Mouse (Mus musculus): ENCODE measurements around the gene Wasf2. TPM values are rescaled to one million over a fixed set of nuclear protein-coding genes. Genes with fewer than 3 reads are reported as not detected.

Gene Wasf2
- total and polyA plus RNA-seq, 3 experiments, result 34.6 to 83.8 (median 77.5) TPM

DNA sequence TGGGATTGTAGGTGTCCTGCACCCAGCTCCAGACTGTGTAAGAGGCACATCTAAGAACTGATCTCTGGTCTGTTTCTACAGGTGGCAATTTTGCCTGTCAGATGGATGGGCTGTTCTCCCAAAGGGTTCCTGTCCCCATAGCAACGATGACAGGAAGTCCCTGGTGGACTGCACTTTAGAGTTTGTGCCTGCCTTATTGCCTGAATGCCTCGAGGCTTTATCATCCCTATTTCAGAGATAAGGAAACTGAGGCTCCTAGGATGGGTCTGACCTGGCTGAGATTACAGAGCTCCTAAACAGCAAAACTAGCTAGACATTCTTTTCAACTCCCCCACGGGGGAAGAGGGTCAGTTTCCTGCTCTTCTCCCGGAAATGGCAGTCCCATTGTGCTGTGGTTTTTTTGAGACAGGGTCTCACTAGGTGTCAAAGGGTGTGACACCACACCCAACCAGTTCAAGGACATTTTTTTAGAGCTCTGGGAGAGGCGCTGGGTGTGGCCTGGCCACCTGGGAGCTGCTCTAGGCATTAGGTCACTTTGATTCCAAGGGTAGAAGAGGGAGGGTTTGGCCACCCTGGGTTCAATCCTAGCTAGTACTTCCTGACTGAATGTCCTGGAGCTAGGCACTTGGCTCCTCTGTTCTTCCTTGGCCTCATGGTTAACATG, 8.2 kb upstream of the Wasf2 start:
- peak overlapping the region; percentile 54 for H3K27ac ChIP-seq
- TF ChIP-seq EP300 (IDR thresholded peaks at IDR 0.05; ENCODE audit: insufficient read depth, low read depth, low read length) (peak; percentile 42; the same call in 1 of the 2 replicates), POLR2A (IDR thresholded peaks at IDR 0.05; ENCODE audit: insufficient read depth, low read depth, low read length) (no peak), CTCF (IDR thresholded peaks at IDR 0.05) (no peak)
- H3K4me3 ChIP-seq, result no peak overlapping the region
- DNase-seq, result peak in 1 of 2 experiments; percentile 47
- H3K4me1 ChIP-seq (ENCODE audit: control insufficient read depth, insufficient read depth, low read length), result peaks cover 12% of the 10 kb centered on the region
- WGBS, result 27% methylated on average over 5 of the region's 5 CpGs
- H3K27me3 ChIP-seq (ENCODE audit: control insufficient read depth, insufficient read depth, low read length), result no peaks in the 10 kb centered on the region
- no peaks in the 10 kb centered on the region for H3K79me2 ChIP-seq (replicated peaks; ENCODE audit: control insufficient read depth, insufficient read depth, low read length)
- intact Hi-C loops (cut with DNase I), result no loop called here
- peaks cover 2% of the 10 kb centered on the region; the same call in 1 of the 2 replicates for H3K36me3 ChIP-seq (ENCODE audit: control insufficient read depth, insufficient read depth, low read length)
- no peak overlapping the region for H3K9ac ChIP-seq (ENCODE audit: low read depth, low read length)

DNA sequence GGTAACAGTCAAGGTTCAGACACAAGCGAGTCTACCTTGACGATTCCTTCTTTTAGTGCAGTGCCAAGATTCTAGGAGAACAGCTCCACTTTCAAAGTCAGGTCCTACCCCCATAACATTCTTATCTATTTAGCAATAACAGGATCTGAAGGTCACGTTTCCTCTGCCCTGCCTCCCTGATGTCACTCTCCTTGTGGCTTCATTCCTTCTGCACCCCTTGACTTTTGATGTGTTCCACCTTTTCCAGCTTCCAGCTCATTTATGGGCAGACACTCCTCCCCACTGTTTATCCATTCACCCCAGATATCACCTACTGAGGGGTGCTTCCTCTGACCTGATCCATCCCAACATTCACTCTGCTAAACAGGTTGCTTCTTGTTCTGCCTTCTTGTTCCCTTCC, 3.2 kb upstream of the Wasf2 start:
- Histone ChIP-seq H3K4me1 (ENCODE audit: control insufficient read depth, insufficient read depth, low read length) (peaks cover 7% of the 10 kb centered on the region), H3K9ac (ENCODE audit: low read depth, low read length) (no peak overlapping the region), H3K79me2 (replicated peaks; ENCODE audit: control insufficient read depth, insufficient read depth, low read length) (peaks cover 4% of the 10 kb centered on the region), H3K27me3 (ENCODE audit: control insufficient read depth, insufficient read depth, low read length) (no peaks in the 10 kb centered on the region), H3K4me3 (no peak overlapping the region), H3K27ac (no peak overlapping the region), H3K36me3 (ENCODE audit: control insufficient read depth, insufficient read depth, low read length) (peaks cover 2% of the 10 kb centered on the region; the same call in 1 of the 2 replicates)
- 47% methylated on average over 3 of the region's 3 CpGs for WGBS
- intact Hi-C loops (cut with DNase I), result no loop called here
- TF ChIP-seq CTCF (IDR thresholded peaks at IDR 0.05) (no peak), POLR2A (IDR thresholded peaks at IDR 0.05; ENCODE audit: insufficient read depth, low read depth, low read length) (no peak), EP300 (IDR thresholded peaks at IDR 0.05; ENCODE audit: insufficient read depth, low read depth, low read length) (no peak)
- DNase-seq, result no peak

DNA sequence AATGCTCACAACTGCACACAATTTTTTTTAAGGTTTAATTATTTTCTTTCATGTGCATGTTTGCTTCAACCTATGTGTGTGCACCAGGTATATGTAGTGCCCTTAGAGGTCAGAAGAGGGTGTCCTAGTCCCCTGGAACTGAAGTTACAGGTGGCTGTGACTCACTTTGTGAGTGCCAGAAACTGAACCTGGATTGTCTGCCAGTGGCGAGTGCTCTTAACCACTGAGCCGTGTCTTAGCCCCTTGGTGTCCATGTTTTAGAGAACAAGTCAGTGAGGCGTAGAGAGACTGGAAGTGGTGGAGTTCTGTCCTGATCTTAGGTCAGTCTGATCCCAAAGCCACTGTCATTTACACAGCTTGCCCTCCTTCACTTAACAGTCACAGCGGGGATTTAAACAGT, 2.4 kb upstream of the Wasf2 start:
- H3K4me1 ChIP-seq (ENCODE audit: control insufficient read depth, insufficient read depth, low read length), result peaks cover 7% of the 10 kb centered on the region
- no peak overlapping the region for H3K27ac ChIP-seq
- no peak for DNase-seq
- H3K79me2 ChIP-seq (replicated peaks; ENCODE audit: control insufficient read depth, insufficient read depth, low read length), result peaks cover 4% of the 10 kb centered on the region
- H3K27me3 ChIP-seq (ENCODE audit: control insufficient read depth, insufficient read depth, low read length), result no peaks in the 10 kb centered on the region
- 0 out of 2 replicates have a peak, but pooled peaks have one; percentile 11 for TF ChIP-seq CTCF (IDR thresholded peaks at IDR 0.05)
- no peak for TF ChIP-seq POLR2A (IDR thresholded peaks at IDR 0.05; ENCODE audit: insufficient read depth, low read depth, low read length)
- no peak overlapping the region for H3K9ac ChIP-seq (ENCODE audit: low read depth, low read length)
- intact Hi-C loops (cut with DNase I), result no loop called here
- H3K4me3 ChIP-seq, result no peak overlapping the region
- peaks cover 2% of the 10 kb centered on the region; the same call in 1 of the 2 replicates for H3K36me3 ChIP-seq (ENCODE audit: control insufficient read depth, insufficient read depth, low read length)
- WGBS, result 98% methylated on average over 4 of the region's 4 CpGs

DNA sequence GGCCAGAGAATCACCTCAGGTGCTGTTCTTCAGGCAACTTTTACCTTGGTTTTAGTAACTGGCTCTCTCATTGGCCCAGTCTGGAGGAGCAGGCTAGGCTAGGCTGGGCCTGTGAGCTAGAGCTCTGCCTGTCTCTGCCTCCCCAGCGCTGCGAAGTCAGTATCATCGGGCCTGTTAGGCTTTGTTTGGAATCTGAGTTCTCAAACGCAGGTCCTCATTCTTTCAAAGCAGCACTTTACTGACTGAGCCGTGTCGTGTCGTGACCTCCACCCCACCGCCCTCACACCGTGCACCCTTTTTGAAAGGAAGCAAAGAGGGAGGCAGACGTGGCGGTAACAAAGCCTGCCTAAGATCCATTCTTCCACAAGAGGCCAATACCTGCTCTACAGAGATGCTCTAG, 914 bp upstream of the Wasf2 start:
- H3K79me2 ChIP-seq (replicated peaks; ENCODE audit: control insufficient read depth, insufficient read depth, low read length), result peaks cover 4% of the 10 kb centered on the region
- peak; percentile 53 to 59 for DNase-seq
- H3K36me3 ChIP-seq (ENCODE audit: control insufficient read depth, insufficient read depth, low read length), result peaks cover 9% of the 10 kb centered on the region; the same call in 1 of the 2 replicates
- H3K4me3 ChIP-seq, result peak overlapping the region; percentile 99
- peak overlapping the region; percentile 51 for H3K9ac ChIP-seq (ENCODE audit: low read depth, low read length)
- H3K4me1 ChIP-seq (ENCODE audit: control insufficient read depth, insufficient read depth, low read length), result peaks cover 9% of the 10 kb centered on the region
- no peaks in the 10 kb centered on the region for H3K27me3 ChIP-seq (ENCODE audit: control insufficient read depth, insufficient read depth, low read length)
- TF ChIP-seq EP300 (IDR thresholded peaks at IDR 0.05; ENCODE audit: insufficient read depth, low read depth, low read length) (no peak), CTCF (IDR thresholded peaks at IDR 0.05) (no peak), POLR2A (IDR thresholded peaks at IDR 0.05; ENCODE audit: insufficient read depth, low read depth, low read length) (no peak)
- intact Hi-C loops (cut with DNase I), result no loop called here
- WGBS, result 36% methylated on average over 11 of the region's 11 CpGs
- peak overlapping the region; percentile 99 for H3K27ac ChIP-seq

DNA sequence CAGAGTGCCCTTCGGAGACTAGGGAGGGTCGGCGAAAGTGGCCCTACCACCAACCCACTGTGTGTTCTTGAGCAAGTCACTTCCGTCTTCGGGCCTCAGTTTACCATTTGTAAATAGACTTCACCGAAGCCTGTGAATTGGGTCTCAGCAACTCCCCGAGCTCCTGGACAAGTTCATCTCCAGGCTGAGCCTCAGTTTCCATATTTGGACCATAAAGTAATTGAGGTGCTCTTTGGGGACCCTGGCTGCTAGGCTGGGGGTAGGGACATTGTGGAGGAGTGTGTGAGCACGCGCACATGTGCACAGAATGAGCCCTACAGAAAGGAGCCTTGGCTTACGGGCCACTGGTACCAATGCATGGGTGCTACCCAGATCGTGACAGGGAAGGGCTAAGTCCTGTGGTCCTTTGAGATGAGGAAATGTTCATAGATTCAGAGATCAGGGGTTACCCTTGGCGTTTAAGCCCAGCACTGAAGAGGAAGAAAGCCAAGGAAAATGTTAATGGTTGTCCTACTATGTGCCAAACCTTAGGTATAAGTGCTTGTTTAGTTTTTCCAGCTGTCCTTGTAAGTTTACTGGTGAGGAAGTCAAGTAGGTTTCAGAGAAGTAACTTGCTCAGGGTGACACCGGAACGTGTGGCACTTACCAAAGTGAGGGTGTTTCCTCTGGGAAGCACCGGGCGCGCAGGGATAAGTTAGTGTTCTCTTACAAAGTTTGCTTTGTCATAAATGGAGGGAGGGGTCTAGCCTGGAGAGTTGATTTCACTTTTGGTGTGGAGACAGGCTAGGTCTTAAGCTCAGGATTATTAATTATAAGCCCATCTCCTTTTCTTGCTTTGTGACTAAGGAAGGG, 811 bp downstream of the Wasf2 start:
- H3K27ac ChIP-seq, result peak overlapping the region; percentile 99
- peak overlapping the region; percentile 99 for H3K4me3 ChIP-seq
- intact Hi-C loops (cut with DNase I), result loop anchor here (2.0 kb wide), 1 partner anchor 44 kb away; no protein-coding TSS in a partner anchor
- H3K9ac ChIP-seq (ENCODE audit: low read depth, low read length), result peak overlapping the region; percentile 92
- peaks cover 16% of the 10 kb centered on the region; the same call in 1 of the 2 replicates for H3K36me3 ChIP-seq (ENCODE audit: control insufficient read depth, insufficient read depth, low read length)
- WGBS, result 2% methylated on average over 17 of the region's 17 CpGs
- H3K79me2 ChIP-seq (replicated peaks; ENCODE audit: control insufficient read depth, insufficient read depth, low read length), result peaks cover 6% of the 10 kb centered on the region
- DNase-seq, result peak in 1 of 2 experiments; percentile 56
- H3K4me1 ChIP-seq (ENCODE audit: control insufficient read depth, insufficient read depth, low read length), result peaks cover 15% of the 10 kb centered on the region
- no peaks in the 10 kb centered on the region for H3K27me3 ChIP-seq (ENCODE audit: control insufficient read depth, insufficient read depth, low read length)
- TF ChIP-seq EP300 (IDR thresholded peaks at IDR 0.05; ENCODE audit: insufficient read depth, low read depth, low read length) (peak; percentile 52; the same call in 1 of the 2 replicates), POLR2A (IDR thresholded peaks at IDR 0.05; ENCODE audit: insufficient read depth, low read depth, low read length) (0 out of 2 replicates have a peak, but pooled peaks have one; percentile 27), CTCF (IDR thresholded peaks at IDR 0.05) (no peak)

Measured in heart, adult 2 months (tissue).